Mouse (Mus musculus) embryonic stem cell, embryonic (primary cell): ENCODE data around the gene Defb6.

Experiments
- CTCF ChIA-PET, 4 experiments: fragments of 300-600 bp in 2 of 4; fragments of 350-600 bp in 2 of 4; sonication (Branson Sonifier 250); formaldehyde crosslinking; loops; one replicate each; lab custom pipeline; 2022; ENCODE audit warnings: inconsistent platforms in 2 of 4; lab: Charles Lee
- POLR2A ChIA-PET, 4 experiments: fragments of 300-600 bp in 2 of 4; fragments of 350-600 bp in 2 of 4; sonication (Branson Sonifier 250); formaldehyde crosslinking; loops; one replicate each; lab custom pipeline; 2022; ENCODE audit warnings: antibody characterized with exemption in 4 of 4, inconsistent platforms in 1 of 4; lab: Charles Lee

The Defb6 gene

GRCm38 (mm10) chr8:19225161-19225560 lies at the start of gene Defb6:
TSS of gene Defb6 (plus strand) at chr8:19225478.
- POLR2A ChIA-PET = no interaction called here
- CTCF ChIA-PET = interaction anchor here in 1 of 4 experiments (0.5 kb wide), 1 partner anchor 29 kb away, joined by 5 read pairs; no protein-coding TSS in a partner anchor

- CTCF ChIA-PET = no interaction called here
- POLR2A ChIA-PET = no interaction called here
Measured at GRCm38 (mm10) chr8:19238101-19238500, 12.8 kb downstream of the Defb6 start.

GRCm38 (mm10) chr8:19239616-19240015 lies 14.3 kb downstream of the Defb6 start, which contains the start of gene Defb46:
TSS of gene Defb46 (plus strand) at chr8:19239916.
- POLR2A ChIA-PET = no interaction called here
- CTCF ChIA-PET = no interaction called here

- CTCF ChIA-PET = no interaction called here
- POLR2A ChIA-PET = no interaction called here
Measured at GRCm38 (mm10) chr8:19247280-19247679, 22.0 kb downstream of the Defb6 start, which contains the start of gene Defb5. TSS of gene Defb5 (plus strand) at chr8:19247580.

- POLR2A ChIA-PET = no interaction called here
- CTCF ChIA-PET = interaction anchor here in 3 of 4 experiments (0.5 to 1.0 kb wide), 4 partner anchors 20 to 749 kb away, joined by 3 to 5 read pairs (median 4); no protein-coding TSS in a partner anchor
Measured at GRCm38 (mm10) chr8:19258136-19258535, 32.9 kb downstream of the Defb6 start.

- ChIA-PET CTCF (no interaction called here), POLR2A (no interaction called here)
Measured at GRCm38 (mm10) chr8:19259667-19260066, 34.4 kb downstream of the Defb6 start.
